Comparison of ENCODE assay signal across 9 mouse cellular contexts in the genomic region with DNA sequence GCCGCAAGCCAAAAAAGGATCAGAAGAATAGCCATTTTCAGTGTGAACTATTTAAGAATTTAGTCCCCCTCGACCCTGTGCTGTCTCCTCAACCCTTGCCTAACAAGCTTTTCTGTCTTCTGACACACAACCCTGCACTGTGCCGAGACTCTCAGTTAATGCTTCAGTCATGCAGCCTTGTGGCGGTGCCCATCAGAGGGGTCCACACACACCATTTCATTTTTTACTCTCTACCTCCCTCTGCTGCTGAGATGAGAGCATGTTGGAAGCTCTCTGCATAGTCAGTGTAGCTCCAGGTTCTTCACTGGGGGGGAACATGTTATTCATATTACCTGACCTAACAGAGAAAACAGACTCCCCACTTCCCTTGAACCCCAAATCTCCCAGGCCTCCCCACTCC. TPM values are rescaled to one million over a fixed set of nuclear protein-coding genes. Genes with fewer than 3 reads are reported as not detected.
DNase-seq lines count a peak whose midpoint lies in the region; ATAC-seq and TF ChIP-seq lines count a peak whose summit lies in the region.
"Had no signal": no experiment of that assay in that cellular context is flagged by ENCODE, and none has a peak within 500 bp of the region (broad histone marks: within the 10 kb centered on the region; RNA-seq: fewer than 3 reads in every experiment).

No protein-coding gene starts in this region.

- H3K4me3 ChIP-seq in bone marrow, adult 2 months (replicated peaks; ENCODE audit: control insufficient read depth, low read depth, low read length), result no peak overlapping the region
- H3K4me3 ChIP-seq: erythroblast, embryonic 14.5 days; myocyte had no signal

- peaks cover 1% of the 10 kb centered on the region; the same call in 1 of the 2 replicates for H3K4me1 ChIP-seq in bone marrow, adult 2 months (ENCODE audit: control insufficient read depth, insufficient read depth, low read length)

- intact Hi-C loops in left cerebral cortex, postnatal 14 days (cut with DNase I), result loop anchor here (5.0 kb wide), 2 partner anchors 74 to 166 kb away; partner anchors contain the start of gene Lrrc8b
- intact Hi-C loops in left cerebral cortex, postnatal 36 days (cut with DNase I), result loop anchor here (5.0 kb wide), 2 partner anchors 74 to 161 kb away; partner anchors contain the start of gene Lrrc8b

- peak; percentile 10; the same call in 1 of the 2 replicates for TF ChIP-seq CTCF in bone marrow, adult 2 months (IDR thresholded peaks at IDR 0.05; ENCODE audit: control insufficient read depth, insufficient read depth, low read length)

- ATAC-seq in hematopoietic stem cell, adult 5-6 weeks (replicated peaks in 1 of 2; ENCODE audit: insufficient read depth in 1 of 2, low FRiP score in 2 of 2, low TSS enrichment in 1 of 2, low read depth in 1 of 2, poor library complexity in 2 of 2, severe bottlenecking in 2 of 2), result peak; percentile 26 to 33; a peak in 1 of 4 replicates

- no peak overlapping the region for H3K27ac ChIP-seq in bone marrow, adult 2 months (ENCODE audit: control insufficient read depth, insufficient read depth, low read depth, low read length, poor library complexity)

- DNase-seq in left cerebral cortex, postnatal 14 days (ENCODE audit: low spot score in 2 of 2), result peak; percentile 51 to 63
- DNase-seq in left cerebral cortex, postnatal 36 days (ENCODE audit: low spot score in 2 of 2), result no peak
- DNase-seq in naive thymus-derived CD4-positive, alpha-beta T cell, adult 2 months (ENCODE audit: low read depth), result peak; percentile 51
- DNase-seq in adrenal gland, postnatal 14 days, result no peak
- DNase-seq in adipocyte (ENCODE audit: low spot score), result no peak

- no peak for TF ChIP-seq POLR2A in bone marrow, adult 2 months (IDR thresholded peaks at IDR 0.05; ENCODE audit: borderline replicate concordance, control insufficient read depth, low read depth, low read length)

- WGBS in bone marrow, adult 2 months, result 63% methylated on average over 4 of the region's 4 CpGs

RNA-seq across cellular contexts. Expression of gene Lrrc8c, which starts 27.8 kb away (rescaled TPM):
- 10 to 100 TPM; 28.2 to 36.4 TPM for total RNA-seq in left cerebral cortex, postnatal 14 days (2021)
- total RNA-seq in left cerebral cortex, postnatal 36 days (2021), result 10 to 100 TPM; 33.4 to 34.7 TPM
- polyA plus RNA-seq in bone marrow, adult 2 months (2011; ENCODE audit: insufficient read depth, insufficient read length, low replicate concordance, missing spikeins), result 9.2 and 9.7 TPM in 2 replicates
- total RNA-seq in hematopoietic stem cell, adult 5-6 weeks (2017), result 12.5 and 17.3 TPM in 2 replicates
- 31.1 and 33.7 TPM in 2 replicates for total RNA-seq in adrenal gland, postnatal 14 days (2021)

Comparison
In these comparisons a context has a peak if more than half of its experiments do, and no peak if none do; other contexts are left out.
1. DNase-seq: peak in left cerebral cortex, postnatal 14 days (2 of 2) and naive thymus-derived CD4-positive, alpha-beta T cell, adult 2 months (single experiment); none in left cerebral cortex, postnatal 36 days (0 of 2), adrenal gland, postnatal 14 days (single experiment) and adipocyte (single experiment).